Mouse (Mus musculus) skeletal muscle tissue, adult 2 months (tissue): ENCODE measurements around the gene Slc43a3.
A peak's percentile ranks its signal among the peaks of the same experiment; 100 is the strongest.

Experiments
- DNase-seq: peaks from one replicate; pipeline ENCODE4 v3.0.0-alpha.2; 2012; ENCODE audit warnings: low read depth, low spot score

The Slc43a3 gene

GRCm38 (mm10) chr2:84937491-84938150 lies 1.2 kb downstream of the Slc43a3 start:
- peak; percentile 39 for DNase-seq

- DNase-seq: peak; percentile 52
These were observed 2.0 kb downstream of the Slc43a3 start for GRCm38 (mm10) chr2:84938249-84938946.

GRCm38 (mm10) chr2:84939306-84939705 lies 2.9 kb downstream of the Slc43a3 start:
- no peak for DNase-seq

- no peak for DNase-seq
These were observed 3.3 kb downstream of the Slc43a3 start for GRCm38 (mm10) chr2:84939711-84940110.

GRCm38 (mm10) chr2:84941332-84941731 lies 5.0 kb downstream of the Slc43a3 start:
- DNase-seq: peak; percentile 73

- DNase-seq: no peak
These were observed 5.4 kb downstream of the Slc43a3 start for GRCm38 (mm10) chr2:84941795-84942194.

- no peak for DNase-seq
These were observed 10.9 kb downstream of the Slc43a3 start for GRCm38 (mm10) chr2:84947154-84947771.

- no peak for DNase-seq
These were observed 11.9 kb downstream of the Slc43a3 start for GRCm38 (mm10) chr2:84948252-84948651.

GRCm38 (mm10) chr2:84948721-84949120 lies 12.3 kb downstream of the Slc43a3 start:
- DNase-seq: no peak

- DNase-seq: no peak
These were observed 14.6 kb downstream of the Slc43a3 start for GRCm38 (mm10) chr2:84951027-84951426.

GRCm38 (mm10) chr2:84952251-84952650 lies 15.9 kb downstream of the Slc43a3 start:
- DNase-seq: no peak

GRCm38 (mm10) chr2:84952693-84953092 lies 16.3 kb downstream of the Slc43a3 start:
- DNase-seq: no peak

- DNase-seq: no peak
These were observed 19.1 kb downstream of the Slc43a3 start for GRCm38 (mm10) chr2:84955435-84955834.

- DNase-seq: peak; percentile 41
These were observed 19.9 kb downstream of the Slc43a3 start for GRCm38 (mm10) chr2:84956274-84956673.

GRCm38 (mm10) chr2:84958588-84959264 lies 22.3 kb downstream of the Slc43a3 start:
- no peak for DNase-seq

- DNase-seq: peak; percentile 86
These were observed 24.9 kb downstream of the Slc43a3 start for GRCm38 (mm10) chr2:84961300-84961699.

GRCm38 (mm10) chr2:84961901-84962300 lies 25.5 kb downstream of the Slc43a3 start:
- DNase-seq: no peak

GRCm38 (mm10) chr2:84962906-84963507 lies 26.6 kb downstream of the Slc43a3 start:
- DNase-seq: no peak

- DNase-seq: no peak
These were observed 27.9 kb downstream of the Slc43a3 start for GRCm38 (mm10) chr2:84964111-84964801.

GRCm38 (mm10) chr2:84967318-84967991 lies 31.1 kb downstream of the Slc43a3 start:
- no peak for DNase-seq

- no peak for DNase-seq
These were observed 39.2 kb downstream of the Slc43a3 start for GRCm38 (mm10) chr2:84975580-84975979.
